Mouse (Mus musculus): ENCODE measurements around the gene Pwwp2b. TPM values are rescaled to one million over a fixed set of nuclear protein-coding genes. Genes with fewer than 3 reads are reported as not detected.
A peak's percentile ranks its signal among the peaks of the same experiment; 100 is the strongest.

Gene Pwwp2b
- polyA plus RNA-seq, 1 experiment = 10.9 TPM

- TF ChIP-seq POLR2A (IDR thresholded peaks at IDR 0.05; ENCODE audit: extremely low read depth, insufficient read depth, low read length) = no peak
- no peak for TF ChIP-seq CTCF (IDR thresholded peaks at IDR 0.05; ENCODE audit: extremely low read depth, insufficient read depth, low read length)
- Histone ChIP-seq H3K27ac (ENCODE audit: insufficient read depth, low read length) (no peak overlapping the region), H3K4me1 (ENCODE audit: control insufficient read depth, insufficient read depth, low read length) (no peaks in the 10 kb centered on the region), H3K4me3 (ENCODE audit: insufficient read depth, low read length) (no peak overlapping the region)
Observed at GRCm38 (mm10) chr7:139282037-139282436, 33.8 kb downstream of the Pwwp2b start.

GRCm38 (mm10) chr7:139285295-139285943 is 37.1 kb downstream of the Pwwp2b start:
- H3K27ac ChIP-seq (ENCODE audit: insufficient read depth, low read length) = no peak overlapping the region
- H3K4me3 ChIP-seq (ENCODE audit: insufficient read depth, low read length) = no peak overlapping the region
- TF ChIP-seq POLR2A (IDR thresholded peaks at IDR 0.05; ENCODE audit: extremely low read depth, insufficient read depth, low read length) (no peak), CTCF (IDR thresholded peaks at IDR 0.05; ENCODE audit: extremely low read depth, insufficient read depth, low read length) (no peak)
- no peaks in the 10 kb centered on the region for H3K4me1 ChIP-seq (ENCODE audit: control insufficient read depth, insufficient read depth, low read length)

- Histone ChIP-seq H3K4me1 (ENCODE audit: control insufficient read depth, insufficient read depth, low read length) (no peaks in the 10 kb centered on the region), H3K27ac (ENCODE audit: insufficient read depth, low read length) (no peak overlapping the region), H3K4me3 (ENCODE audit: insufficient read depth, low read length) (no peak overlapping the region)
- no peak for TF ChIP-seq CTCF (IDR thresholded peaks at IDR 0.05; ENCODE audit: extremely low read depth, insufficient read depth, low read length)
- no peak for TF ChIP-seq POLR2A (IDR thresholded peaks at IDR 0.05; ENCODE audit: extremely low read depth, insufficient read depth, low read length)
Observed at GRCm38 (mm10) chr7:139288540-139288939, 40.3 kb downstream of the Pwwp2b start.

- Histone ChIP-seq H3K4me1 (ENCODE audit: control insufficient read depth, insufficient read depth, low read length) (no peaks in the 10 kb centered on the region; the same call in 1 of the 2 replicates), H3K27ac (ENCODE audit: insufficient read depth, low read length) (no peak overlapping the region), H3K4me3 (ENCODE audit: insufficient read depth, low read length) (no peak overlapping the region)
- no peak for TF ChIP-seq POLR2A (IDR thresholded peaks at IDR 0.05; ENCODE audit: extremely low read depth, insufficient read depth, low read length)
- TF ChIP-seq CTCF (IDR thresholded peaks at IDR 0.05; ENCODE audit: extremely low read depth, insufficient read depth, low read length) = no peak
Observed at GRCm38 (mm10) chr7:139293350-139293749, 45.1 kb downstream of the Pwwp2b start.

GRCm38 (mm10) chr7:139294076-139294475 is 45.8 kb downstream of the Pwwp2b start:
- no peak overlapping the region for H3K4me3 ChIP-seq (ENCODE audit: insufficient read depth, low read length)
- H3K27ac ChIP-seq (ENCODE audit: insufficient read depth, low read length) = no peak overlapping the region
- TF ChIP-seq CTCF (IDR thresholded peaks at IDR 0.05; ENCODE audit: extremely low read depth, insufficient read depth, low read length) = no peak
- no peak for TF ChIP-seq POLR2A (IDR thresholded peaks at IDR 0.05; ENCODE audit: extremely low read depth, insufficient read depth, low read length)
- H3K4me1 ChIP-seq (ENCODE audit: control insufficient read depth, insufficient read depth, low read length) = no peaks in the 10 kb centered on the region; the same call in 1 of the 2 replicates

GRCm38 (mm10) chr7:139295653-139296052 is 47.4 kb downstream of the Pwwp2b start:
- Histone ChIP-seq H3K27ac (ENCODE audit: insufficient read depth, low read length) (no peak overlapping the region), H3K4me1 (ENCODE audit: control insufficient read depth, insufficient read depth, low read length) (no peaks in the 10 kb centered on the region; the same call in 1 of the 2 replicates), H3K4me3 (ENCODE audit: insufficient read depth, low read length) (no peak overlapping the region)
- TF ChIP-seq CTCF (IDR thresholded peaks at IDR 0.05; ENCODE audit: extremely low read depth, insufficient read depth, low read length) (no peak), POLR2A (IDR thresholded peaks at IDR 0.05; ENCODE audit: extremely low read depth, insufficient read depth, low read length) (no peak)

- Histone ChIP-seq H3K27ac (ENCODE audit: insufficient read depth, low read length) (no peak overlapping the region), H3K4me3 (ENCODE audit: insufficient read depth, low read length) (no peak overlapping the region), H3K4me1 (ENCODE audit: control insufficient read depth, insufficient read depth, low read length) (no peaks in the 10 kb centered on the region; the same call in 1 of the 2 replicates)
- TF ChIP-seq POLR2A (IDR thresholded peaks at IDR 0.05; ENCODE audit: extremely low read depth, insufficient read depth, low read length) (no peak), CTCF (IDR thresholded peaks at IDR 0.05; ENCODE audit: extremely low read depth, insufficient read depth, low read length) (no peak)
Observed at GRCm38 (mm10) chr7:139296552-139297100, 48.3 kb downstream of the Pwwp2b start.

- Histone ChIP-seq H3K27ac (ENCODE audit: insufficient read depth, low read length) (no peak overlapping the region), H3K4me3 (ENCODE audit: insufficient read depth, low read length) (no peak overlapping the region), H3K4me1 (ENCODE audit: control insufficient read depth, insufficient read depth, low read length) (no peaks in the 10 kb centered on the region; the same call in 1 of the 2 replicates)
- no peak for TF ChIP-seq POLR2A (IDR thresholded peaks at IDR 0.05; ENCODE audit: extremely low read depth, insufficient read depth, low read length)
Observed at GRCm38 (mm10) chr7:139298446-139298845, 50.2 kb downstream of the Pwwp2b start.

- no peak overlapping the region for H3K27ac ChIP-seq (ENCODE audit: insufficient read depth, low read length)
- no peak overlapping the region for H3K4me3 ChIP-seq (ENCODE audit: insufficient read depth, low read length)
- TF ChIP-seq CTCF (IDR thresholded peaks at IDR 0.05; ENCODE audit: extremely low read depth, insufficient read depth, low read length) (peak; percentile 96), POLR2A (IDR thresholded peaks at IDR 0.05; ENCODE audit: extremely low read depth, insufficient read depth, low read length) (no peak)
- no peaks in the 10 kb centered on the region for H3K4me1 ChIP-seq (ENCODE audit: control insufficient read depth, insufficient read depth, low read length)
Observed at GRCm38 (mm10) chr7:139299424-139299823, 51.1 kb downstream of the Pwwp2b start.

GRCm38 (mm10) chr7:139300423-139300822 is 52.1 kb downstream of the Pwwp2b start:
- Histone ChIP-seq H3K4me1 (ENCODE audit: control insufficient read depth, insufficient read depth, low read length) (no peaks in the 10 kb centered on the region), H3K27ac (ENCODE audit: insufficient read depth, low read length) (no peak overlapping the region), H3K4me3 (ENCODE audit: insufficient read depth, low read length) (no peak overlapping the region)
- no peak for TF ChIP-seq CTCF (IDR thresholded peaks at IDR 0.05; ENCODE audit: extremely low read depth, insufficient read depth, low read length)
- no peak for TF ChIP-seq POLR2A (IDR thresholded peaks at IDR 0.05; ENCODE audit: extremely low read depth, insufficient read depth, low read length)

Data from cortical plate, adult 2 months (tissue).